Mouse (Mus musculus) cortical plate, adult 2 months (tissue): Measurements from ENCODE around the gene B4galt5. TPM values are rescaled to one million over a fixed set of nuclear protein-coding genes. Genes with fewer than 3 reads are reported as not detected.

Experiments
- H3K27ac ChIP-seq: fragments of 200-500 bp; 2 replicates; pipeline ENCODE4 v1.5.1; 2012; ENCODE audit warnings: low read length, control low read depth, inconsistent platforms; ENCODE audit not compliant: insufficient read depth
- H3K4me1 ChIP-seq: fragments of 200-500 bp; 2 replicates; pipeline ENCODE4 v1.6.1; 2011; ENCODE audit warnings: low read length; ENCODE audit not compliant: control insufficient read depth, insufficient read depth
- H3K4me3 ChIP-seq: fragments of 200-500 bp; 2 replicates; pipeline ENCODE4 v1.5.1; 2011; ENCODE audit warnings: mild to moderate bottlenecking, low read length, control low read depth; ENCODE audit not compliant: insufficient read depth
- CTCF ChIP-seq: fragments of 200-500 bp; IDR thresholded peaks from 2 replicates; pipeline ENCODE4 v1.5.1; 2011; ENCODE audit warnings: mild to moderate bottlenecking, control low read depth, low read length; ENCODE audit not compliant: insufficient read depth; ENCODE audit errors: extremely low read depth
- POLR2A ChIP-seq: fragments of 200-500 bp; IDR thresholded peaks from 2 replicates; pipeline ENCODE4 v1.6.1; 2011; ENCODE audit warnings: mild to moderate bottlenecking, low read length, control low read depth; ENCODE audit not compliant: insufficient read depth; ENCODE audit errors: extremely low read depth
- polyA plus RNA-seq: library from polyadenylated mRNA; depleted of rRNA; stranded (reverse); fragments of >200 nt; gene quantifications from 2 replicates; pipeline ENCODE4 v1.2.3, GENCODE M21; 2012

The B4galt5 gene
- polyA plus RNA-seq, 1 experiment, result 35.3 TPM

- Histone ChIP-seq H3K4me3 (no peak overlapping the region), H3K27ac (no peak overlapping the region), H3K4me1 (peaks cover 4% of the 10 kb centered on the region)
- TF ChIP-seq POLR2A (no peak), CTCF (no peak)
These were observed 27.6 kb downstream of the B4galt5 start for GRCm38 (mm10) chr2:167321372-167321771.

DNA sequence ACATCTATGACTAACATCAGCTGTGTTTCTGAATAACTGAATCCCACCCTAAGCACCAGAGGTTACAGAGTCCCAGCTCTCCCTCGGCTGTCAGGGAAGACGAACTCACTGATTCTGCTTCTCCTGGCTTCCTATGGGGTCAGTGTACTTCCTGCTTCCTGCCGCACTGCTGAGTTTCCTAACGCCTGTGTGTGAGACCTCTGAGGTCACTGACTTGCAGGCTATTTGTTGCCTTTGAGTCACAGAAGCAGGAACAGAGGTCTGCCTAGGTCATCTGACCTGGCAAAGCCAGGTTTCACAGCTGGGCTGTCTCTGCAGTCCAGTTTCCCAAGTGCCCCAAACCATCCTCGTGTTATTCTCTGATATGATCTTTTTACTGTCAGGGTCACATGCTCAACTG, 30.0 kb downstream of the B4galt5 start:
- TF ChIP-seq CTCF (no peak), POLR2A (no peak)
- Histone ChIP-seq H3K27ac (no peak overlapping the region), H3K4me3 (no peak overlapping the region)

GRCm38 (mm10) chr2:167316724-167317187, 32.2 kb downstream of the B4galt5 start:
- no peak overlapping the region for H3K4me3 ChIP-seq
- no peak overlapping the region for H3K27ac ChIP-seq
- H3K4me1 ChIP-seq, result peaks cover 18% of the 10 kb centered on the region
- TF ChIP-seq POLR2A (no peak), CTCF (no peak)

More for the DNA sequence above, 30.0 kb downstream of the B4galt5 start:
- H3K4me1 ChIP-seq, result peaks cover 13% of the 10 kb centered on the region

DNA sequence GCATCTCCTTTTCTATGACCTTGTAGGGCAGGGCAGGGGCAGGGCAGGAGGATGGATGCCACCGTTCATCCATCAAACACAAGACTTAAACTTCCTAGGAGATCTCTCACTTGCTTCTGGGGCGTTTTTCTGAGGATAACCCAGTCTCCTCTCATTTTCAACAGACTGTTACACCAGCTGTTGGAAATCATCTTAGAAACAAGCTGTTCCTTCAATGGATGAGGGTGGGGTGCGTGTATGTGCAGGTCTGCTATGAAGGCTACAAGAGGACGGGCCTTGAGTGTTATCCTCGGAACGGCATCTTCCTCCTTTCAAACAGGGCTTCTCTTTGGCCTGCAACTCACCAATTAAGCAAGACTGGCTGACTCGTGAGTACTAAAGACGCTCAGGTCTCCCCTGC, 34.5 kb downstream of the B4galt5 start:
- Histone ChIP-seq H3K4me3 (no peak overlapping the region), H3K27ac (no peak overlapping the region), H3K4me1 (peaks cover 18% of the 10 kb centered on the region)
- TF ChIP-seq POLR2A, result no peak
- TF ChIP-seq CTCF, result no peak

GRCm38 (mm10) chr2:167313501-167314326, 35.3 kb downstream of the B4galt5 start:
- Histone ChIP-seq H3K27ac (no peak overlapping the region), H3K4me1 (peaks cover 18% of the 10 kb centered on the region)
- TF ChIP-seq CTCF (no peak), POLR2A (no peak)

DNA sequence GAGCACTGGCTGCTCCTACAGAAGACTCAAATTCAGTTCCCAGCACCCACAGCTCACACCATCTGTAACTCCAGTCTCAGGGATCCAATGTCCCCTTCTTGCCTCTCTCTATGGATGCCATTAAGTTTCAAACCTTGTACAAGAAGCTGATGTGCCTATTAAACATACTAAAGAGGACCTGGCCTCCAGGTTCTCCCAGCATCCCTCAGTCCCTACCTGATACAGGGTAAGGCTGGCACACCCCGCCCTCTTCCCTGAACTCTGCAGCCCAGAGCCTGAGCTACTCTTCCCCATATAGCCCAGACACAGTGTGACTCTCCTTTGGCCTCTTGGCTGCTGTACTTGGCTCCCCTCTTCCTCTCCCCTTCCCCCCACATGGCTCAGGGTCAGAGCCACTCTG, 38.9 kb downstream of the B4galt5 start:
- TF ChIP-seq CTCF (no peak), POLR2A (no peak)
- no peak overlapping the region for H3K4me3 ChIP-seq
- peaks cover 12% of the 10 kb centered on the region for H3K4me1 ChIP-seq
- no peak overlapping the region for H3K27ac ChIP-seq

More at GRCm38 (mm10) chr2:167313501-167314326, 35.3 kb downstream of the B4galt5 start:
- no peak overlapping the region for H3K4me3 ChIP-seq

DNA sequence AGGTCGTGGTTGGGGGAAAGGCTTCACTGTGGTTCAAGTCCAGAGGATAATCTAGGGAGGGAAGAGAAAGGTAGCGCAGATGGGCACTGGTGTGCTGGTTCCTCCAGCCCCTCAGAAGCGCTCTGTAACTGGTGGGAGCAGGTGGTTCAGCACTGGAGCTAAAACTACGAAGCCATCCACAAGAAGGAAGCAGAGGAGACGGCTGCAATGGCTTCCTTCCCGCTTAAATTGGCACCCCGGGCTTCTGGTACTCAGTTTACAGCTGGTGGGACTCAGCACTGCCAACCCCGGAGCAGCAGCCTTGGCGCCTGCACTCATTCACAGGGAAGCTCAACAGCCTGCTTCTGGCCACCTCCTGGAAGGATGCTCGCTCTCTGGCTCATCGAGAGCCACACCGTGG, 39.7 kb downstream of the B4galt5 start:
- Histone ChIP-seq H3K27ac (no peak overlapping the region), H3K4me3 (no peak overlapping the region), H3K4me1 (peaks cover 9% of the 10 kb centered on the region)
- no peak for TF ChIP-seq CTCF
- no peak for TF ChIP-seq POLR2A

DNA sequence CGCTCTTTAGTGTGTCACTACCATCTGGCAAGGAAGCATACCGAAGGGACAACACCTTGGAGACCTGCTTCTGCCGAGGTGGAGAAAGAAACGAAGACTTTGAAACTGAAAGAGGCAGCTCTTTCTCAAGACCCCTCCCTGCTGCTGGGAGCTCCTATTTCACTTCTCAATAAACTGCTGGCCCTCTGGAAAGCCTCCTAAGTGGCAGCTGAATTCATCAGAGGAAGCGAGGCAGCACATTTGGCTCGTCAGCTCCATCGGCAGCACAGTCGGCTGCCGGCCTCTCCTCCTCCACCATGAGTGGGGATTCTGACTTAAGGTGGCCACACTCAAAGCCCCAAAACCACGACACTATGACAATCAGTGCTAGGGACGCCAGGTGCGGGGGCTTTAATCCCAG, 41.3 kb downstream of the B4galt5 start:
- Histone ChIP-seq H3K4me3 (no peak overlapping the region), H3K4me1 (peaks cover 2% of the 10 kb centered on the region; the same call in 1 of the 2 replicates), H3K27ac (no peak overlapping the region)
- TF ChIP-seq POLR2A, result no peak
- TF ChIP-seq CTCF, result no peak

- H3K4me3 ChIP-seq, result no peak overlapping the region
- H3K27ac ChIP-seq, result no peak overlapping the region
- TF ChIP-seq POLR2A (no peak), CTCF (no peak)
- peaks cover 2% of the 10 kb centered on the region; the same call in 1 of the 2 replicates for H3K4me1 ChIP-seq
These were observed 42.1 kb downstream of the B4galt5 start for GRCm38 (mm10) chr2:167306626-167307541.
